Mouse (Mus musculus): ENCODE measurements around the gene Mxi1.

DNA sequence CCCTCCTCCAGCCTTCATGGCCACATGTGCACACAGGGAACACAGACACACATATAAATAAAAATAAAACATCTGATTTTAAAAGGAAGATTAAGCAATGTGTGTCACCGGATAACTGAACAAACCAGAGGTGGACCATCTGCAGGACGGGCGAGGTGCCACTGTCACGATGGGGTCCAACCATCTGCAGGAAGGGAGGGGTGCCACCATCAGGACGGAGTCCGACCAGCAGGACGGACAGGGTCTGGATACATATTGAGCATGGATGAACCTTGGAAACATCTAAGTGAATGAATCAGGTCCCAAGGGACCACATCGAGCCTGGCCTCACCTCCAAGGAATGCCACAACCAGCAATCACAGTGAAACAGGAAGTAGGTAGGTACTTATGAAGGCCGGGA, 43.0 kb upstream of the Mxi1 start:
- TF ChIP-seq CTCF (IDR thresholded peaks at IDR 0.05; ENCODE audit: low read depth) (no peak), EP300 (optimal IDR thresholded peaks at IDR 0.05) (no peak)
